Mouse (Mus musculus): ENCODE measurements around the gene Apbb2. TPM values are rescaled to one million over a fixed set of nuclear protein-coding genes. Genes with fewer than 3 reads are reported as not detected.

The Apbb2 gene
- polyA plus RNA-seq, 1 experiment from 2014 or later, result 52.6 TPM

GRCm38 (mm10) chr5:66540246-66540645 is 78.3 kb downstream of the Apbb2 start:
- Histone ChIP-seq H3K9ac (ENCODE audit: low read length) (no peak overlapping the region), H3K4me3 (ENCODE audit: low read depth, low read length) (no peak overlapping the region), H3K36me3 (ENCODE audit: control insufficient read depth, insufficient read depth, low read length) (no peaks in the 10 kb centered on the region), H3K9me3 (ENCODE audit: control insufficient read depth, low read length) (no peaks in the 10 kb centered on the region), H3K4me2 (ENCODE audit: low read depth) (no peak overlapping the region), H3K27me3 (ENCODE audit: control insufficient read depth, insufficient read depth, low read length) (no peaks in the 10 kb centered on the region), H3K4me1 (ENCODE audit: control insufficient read depth, insufficient read depth, low read length) (peaks cover 6% of the 10 kb centered on the region), H3K27ac (ENCODE audit: low read depth, low read length) (no peak overlapping the region)
- WGBS, result 95% methylated on average over 4 of the region's 4 CpGs
- ATAC-seq (ENCODE audit: insufficient read depth, low FRiP score, low TSS enrichment), result no peak
- DNase-seq (ENCODE audit: low spot score), result no peak

GRCm38 (mm10) chr5:66537811-66538210 is 80.8 kb downstream of the Apbb2 start:
- DNase-seq (ENCODE audit: low spot score), result no peak
- ATAC-seq (ENCODE audit: insufficient read depth, low FRiP score, low TSS enrichment), result no peak
- Histone ChIP-seq H3K36me3 (ENCODE audit: control insufficient read depth, insufficient read depth, low read length) (no peaks in the 10 kb centered on the region), H3K27ac (ENCODE audit: low read depth, low read length) (no peak overlapping the region), H3K27me3 (ENCODE audit: control insufficient read depth, insufficient read depth, low read length) (no peaks in the 10 kb centered on the region), H3K4me1 (ENCODE audit: control insufficient read depth, insufficient read depth, low read length) (peaks cover 6% of the 10 kb centered on the region), H3K4me3 (ENCODE audit: low read depth, low read length) (no peak overlapping the region), H3K4me2 (ENCODE audit: low read depth) (no peak overlapping the region), H3K9ac (ENCODE audit: low read length) (no peak overlapping the region), H3K9me3 (ENCODE audit: control insufficient read depth, low read length) (no peaks in the 10 kb centered on the region)
- 84% methylated on average over 7 of the region's 7 CpGs for WGBS

DNA sequence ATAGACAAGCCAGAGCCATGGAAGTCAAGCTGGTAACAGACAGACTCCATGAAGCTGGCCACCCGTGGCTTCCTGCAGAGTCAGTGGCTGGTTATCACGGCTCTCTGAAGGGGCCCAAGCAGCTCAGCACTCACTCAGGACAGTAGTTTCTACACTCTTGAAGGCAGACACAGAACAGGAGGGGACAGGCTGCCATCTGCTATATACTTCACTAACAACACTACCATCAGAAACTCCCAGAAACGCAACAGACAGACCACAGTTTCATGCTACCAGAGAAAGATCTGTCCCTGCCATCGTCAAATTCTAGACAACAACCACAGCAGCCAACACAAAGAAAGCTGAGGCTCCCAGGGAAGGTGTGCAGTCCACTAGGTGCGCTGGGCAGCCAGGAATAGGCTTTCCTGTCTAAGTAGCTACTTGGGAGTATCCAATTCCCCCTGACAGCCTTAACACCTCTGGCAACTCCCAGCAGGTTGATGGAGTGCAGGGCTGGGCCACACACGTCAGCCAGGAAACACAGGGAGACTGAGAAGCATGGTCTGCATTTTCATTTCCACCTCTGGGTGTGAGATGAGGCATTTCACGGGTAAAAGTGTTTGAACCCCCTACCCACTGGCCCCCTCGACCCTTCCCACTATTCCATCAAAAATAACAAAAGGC is 81.8 kb downstream of the Apbb2 start:
- DNase-seq (ENCODE audit: low spot score) (no peak), ATAC-seq (ENCODE audit: insufficient read depth, low FRiP score, low TSS enrichment) (no peak)
- no peak overlapping the region for H3K9ac ChIP-seq (ENCODE audit: low read length)
- no peaks in the 10 kb centered on the region for H3K27me3 ChIP-seq (ENCODE audit: control insufficient read depth, insufficient read depth, low read length)
- H3K36me3 ChIP-seq (ENCODE audit: control insufficient read depth, insufficient read depth, low read length), result no peaks in the 10 kb centered on the region
- no peak overlapping the region for H3K4me2 ChIP-seq (ENCODE audit: low read depth)
- no peaks in the 10 kb centered on the region for H3K9me3 ChIP-seq (ENCODE audit: control insufficient read depth, low read length)
- no peak overlapping the region for H3K4me3 ChIP-seq (ENCODE audit: low read depth, low read length)
- no peak overlapping the region for H3K27ac ChIP-seq (ENCODE audit: low read depth, low read length)
- peaks cover 6% of the 10 kb centered on the region for H3K4me1 ChIP-seq (ENCODE audit: control insufficient read depth, insufficient read depth, low read length)
- WGBS, result 46% methylated on average over 8 of the region's 8 CpGs

- no peak overlapping the region for H3K4me3 ChIP-seq (ENCODE audit: low read depth, low read length)
- no peak overlapping the region for H3K4me2 ChIP-seq (ENCODE audit: low read depth)
- DNase-seq (ENCODE audit: low spot score) (no peak), ATAC-seq (ENCODE audit: insufficient read depth, low FRiP score, low TSS enrichment) (no peak)
- no peak overlapping the region for H3K27ac ChIP-seq (ENCODE audit: low read depth, low read length)
- 62% methylated on average over 9 of the region's 9 CpGs for whole genome bisulfite sequencing
- H3K9me3 ChIP-seq (ENCODE audit: control insufficient read depth, low read length), result no peaks in the 10 kb centered on the region
- no peaks in the 10 kb centered on the region for H3K36me3 ChIP-seq (ENCODE audit: control insufficient read depth, insufficient read depth, low read length)
- no peak overlapping the region for H3K9ac ChIP-seq (ENCODE audit: low read length)
- H3K4me1 ChIP-seq (ENCODE audit: control insufficient read depth, insufficient read depth, low read length), result peaks cover 6% of the 10 kb centered on the region
- H3K27me3 ChIP-seq (ENCODE audit: control insufficient read depth, insufficient read depth, low read length), result no peaks in the 10 kb centered on the region
These were observed 82.9 kb downstream of the Apbb2 start for GRCm38 (mm10) chr5:66535566-66536236.

DNA sequence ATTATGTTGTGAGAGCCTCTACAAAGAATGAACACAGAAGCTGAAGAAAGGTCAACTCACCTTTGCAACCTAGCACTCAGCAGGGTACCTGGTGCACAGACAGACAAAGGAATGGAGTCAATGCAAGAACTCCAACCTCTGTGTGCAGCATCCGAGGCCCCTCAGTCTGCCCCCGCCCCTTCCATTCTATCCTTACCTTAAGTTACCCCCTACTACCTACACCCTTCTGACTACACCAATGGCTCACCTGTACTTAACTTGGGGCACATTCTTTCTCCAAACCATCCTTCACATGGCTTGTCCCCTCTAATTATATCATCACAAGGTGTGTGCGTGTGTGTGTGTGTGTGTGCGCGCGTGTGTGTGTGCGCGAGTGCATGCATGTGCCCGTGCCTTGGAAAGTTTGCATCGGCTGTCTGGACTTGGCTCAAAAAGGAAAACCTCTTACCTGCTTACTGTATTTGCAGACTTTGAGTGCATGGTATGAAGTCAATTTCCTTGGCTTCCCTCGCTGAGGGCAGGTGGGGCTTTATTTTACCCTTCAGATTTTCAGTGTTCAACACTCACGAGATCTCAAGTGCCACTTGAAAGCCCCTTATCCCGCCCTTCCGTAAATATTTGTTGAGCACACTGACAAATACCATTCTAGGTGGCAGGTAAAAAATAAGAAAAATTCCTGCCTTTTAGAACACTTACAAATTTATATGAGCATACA is 84.7 kb downstream of the Apbb2 start:
- WGBS, result 97% methylated on average over 14 of the region's 14 CpGs
- H3K36me3 ChIP-seq (ENCODE audit: control insufficient read depth, insufficient read depth, low read length), result no peaks in the 10 kb centered on the region

DNA sequence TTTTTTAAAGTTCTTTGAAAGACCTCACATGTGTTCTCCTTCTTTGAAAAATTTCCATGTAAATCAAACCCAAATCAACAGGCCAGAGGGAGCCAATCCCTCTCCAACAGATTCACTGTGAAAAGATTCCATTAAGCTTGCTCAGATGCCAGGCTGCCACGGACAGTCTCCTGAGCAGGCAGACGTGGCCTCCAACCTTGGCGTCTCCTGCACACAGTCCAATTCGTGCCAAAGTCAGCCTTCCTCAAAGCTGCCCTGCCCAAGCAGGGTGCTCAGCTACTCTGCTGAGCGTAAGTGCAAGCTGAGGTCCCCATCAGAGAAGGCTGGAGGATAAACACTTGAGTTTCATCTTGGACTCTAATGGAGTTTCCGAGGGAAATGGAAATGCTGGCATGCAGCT is 85.8 kb downstream of the Apbb2 start:
- ATAC-seq (ENCODE audit: insufficient read depth, low FRiP score, low TSS enrichment), result no peak
- H3K4me2 ChIP-seq (ENCODE audit: low read depth), result no peak overlapping the region
- H3K9ac ChIP-seq (ENCODE audit: low read length), result no peak overlapping the region
- H3K27me3 ChIP-seq (ENCODE audit: control insufficient read depth, insufficient read depth, low read length), result no peaks in the 10 kb centered on the region
- no peaks in the 10 kb centered on the region for H3K9me3 ChIP-seq (ENCODE audit: control insufficient read depth, low read length)
- 86% methylated on average over 6 of the region's 6 CpGs for WGBS
- H3K4me1 ChIP-seq (ENCODE audit: control insufficient read depth, insufficient read depth, low read length), result peaks cover 9% of the 10 kb centered on the region
- H3K36me3 ChIP-seq (ENCODE audit: control insufficient read depth, insufficient read depth, low read length), result no peaks in the 10 kb centered on the region
- no peak for DNase-seq (ENCODE audit: low spot score)
- H3K27ac ChIP-seq (ENCODE audit: low read depth, low read length), result no peak overlapping the region
- H3K4me3 ChIP-seq (ENCODE audit: low read depth, low read length), result no peak overlapping the region

More for the DNA sequence above, 84.7 kb downstream of the Apbb2 start:
- H3K4me3 ChIP-seq (ENCODE audit: low read depth, low read length), result no peak overlapping the region
- DNase-seq (ENCODE audit: low spot score), result no peak
- H3K27ac ChIP-seq (ENCODE audit: low read depth, low read length), result no peak overlapping the region
- H3K9me3 ChIP-seq (ENCODE audit: control insufficient read depth, low read length), result no peaks in the 10 kb centered on the region
- H3K27me3 ChIP-seq (ENCODE audit: control insufficient read depth, insufficient read depth, low read length), result no peaks in the 10 kb centered on the region
- H3K4me2 ChIP-seq (ENCODE audit: low read depth), result no peak overlapping the region
- no peak for ATAC-seq (ENCODE audit: insufficient read depth, low FRiP score, low TSS enrichment)
- H3K9ac ChIP-seq (ENCODE audit: low read length), result no peak overlapping the region
- peaks cover 6% of the 10 kb centered on the region for H3K4me1 ChIP-seq (ENCODE audit: control insufficient read depth, insufficient read depth, low read length)

DNA sequence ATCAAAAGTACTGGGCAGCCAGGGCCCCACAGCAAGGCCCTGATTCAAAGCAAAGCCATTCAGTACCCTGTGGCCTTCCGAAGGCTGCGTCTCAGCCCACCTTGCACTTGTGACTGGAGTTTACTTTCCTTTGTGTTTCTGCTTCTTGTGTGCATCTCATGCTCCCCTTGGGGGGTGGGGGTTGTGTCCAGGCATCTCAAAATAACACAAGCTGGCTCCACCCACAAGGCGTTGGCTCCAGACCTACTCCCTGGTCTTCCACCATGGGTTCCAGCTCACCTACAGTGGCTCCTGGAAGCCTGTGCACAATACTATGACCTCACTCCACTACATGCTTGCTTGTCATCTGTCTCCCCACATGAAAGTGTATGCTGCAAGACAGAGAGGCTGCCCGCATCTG is 88.2 kb downstream of the Apbb2 start:
- no peak for ATAC-seq (ENCODE audit: insufficient read depth, low FRiP score, low TSS enrichment)
- no peaks in the 10 kb centered on the region for H3K9me3 ChIP-seq (ENCODE audit: control insufficient read depth, low read length)
- peaks cover 9% of the 10 kb centered on the region for H3K4me1 ChIP-seq (ENCODE audit: control insufficient read depth, insufficient read depth, low read length)
- no peak overlapping the region for H3K9ac ChIP-seq (ENCODE audit: low read length)
- H3K27ac ChIP-seq (ENCODE audit: low read depth, low read length), result no peak overlapping the region
- H3K27me3 ChIP-seq (ENCODE audit: control insufficient read depth, insufficient read depth, low read length), result no peaks in the 10 kb centered on the region
- no peak overlapping the region for H3K4me3 ChIP-seq (ENCODE audit: low read depth, low read length)
- H3K4me2 ChIP-seq (ENCODE audit: low read depth), result no peak overlapping the region
- DNase-seq (ENCODE audit: low spot score), result no peak
- no peaks in the 10 kb centered on the region for H3K36me3 ChIP-seq (ENCODE audit: control insufficient read depth, insufficient read depth, low read length)
- WGBS, result 90% methylated on average over 4 of the region's 4 CpGs

- H3K4me2 ChIP-seq (ENCODE audit: low read depth), result no peak overlapping the region
- ATAC-seq (ENCODE audit: insufficient read depth, low FRiP score, low TSS enrichment), result no peak
- H3K27ac ChIP-seq (ENCODE audit: low read depth, low read length), result no peak overlapping the region
- H3K4me1 ChIP-seq (ENCODE audit: control insufficient read depth, insufficient read depth, low read length), result peaks cover 14% of the 10 kb centered on the region
- no peaks in the 10 kb centered on the region for H3K27me3 ChIP-seq (ENCODE audit: control insufficient read depth, insufficient read depth, low read length)
- H3K36me3 ChIP-seq (ENCODE audit: control insufficient read depth, insufficient read depth, low read length), result no peaks in the 10 kb centered on the region
- 86% methylated on average over 7 of the region's 7 CpGs for WGBS
- H3K9ac ChIP-seq (ENCODE audit: low read length), result no peak overlapping the region
- no peaks in the 10 kb centered on the region for H3K9me3 ChIP-seq (ENCODE audit: control insufficient read depth, low read length)
- DNase-seq (ENCODE audit: low spot score), result no peak
- H3K4me3 ChIP-seq (ENCODE audit: low read depth, low read length), result no peak overlapping the region
These were observed 89.0 kb downstream of the Apbb2 start for GRCm38 (mm10) chr5:66529631-66530030.

Data from neural tube, embryonic 11.5 days (tissue).